Mouse (Mus musculus) forebrain, postnatal 0 days (tissue): ENCODE results near the gene Nup107. TPM values are rescaled to one million over a fixed set of nuclear protein-coding genes. Genes with fewer than 3 reads are reported as not detected.

Source experiments
- ATAC-seq: fragments of 200-750 bp; cut with Nextera tagmentation; 2 replicates; pipeline ENCODE4 v1.8.0; 2017; ENCODE audit warnings: mild to moderate bottlenecking, moderate library complexity
- DNase-seq: peaks from one replicate; pipeline ENCODE4 v3.0.0-alpha.2; 2015
- H3K27ac ChIP-seq: fragments of 300-500 bp; sonication (generic); 2 replicates; pipeline ENCODE4 v1.5.1; 2014; ENCODE audit warnings: low read depth, mild to moderate bottlenecking, antibody characterized with exemption, low read length, moderate library complexity, mixed read lengths
- H3K27me3 ChIP-seq: fragments of 300-500 bp; sonication (generic); 2 replicates; pipeline ENCODE4 v1.6.1; 2014; ENCODE audit warnings: mild to moderate bottlenecking, low read length, mixed read lengths; ENCODE audit not compliant: insufficient read depth
- H3K36me3 ChIP-seq: fragments of 300-500 bp; sonication (generic); 2 replicates; pipeline ENCODE4 v1.6.1; 2014; ENCODE audit warnings: mild to moderate bottlenecking, moderate library complexity; ENCODE audit not compliant: insufficient read depth
- H3K4me1 ChIP-seq: fragments of 300-500 bp; sonication (generic); 2 replicates; pipeline ENCODE4 v1.6.1; 2014; ENCODE audit warnings: antibody characterized with exemption; ENCODE audit not compliant: insufficient read depth
- H3K4me2 ChIP-seq: fragments of 300-500 bp; sonication (generic); 2 replicates; pipeline ENCODE4 v1.6.1; 2014; ENCODE audit warnings: low read depth, mild to moderate bottlenecking, moderate library complexity
- H3K4me3 ChIP-seq: fragments of 300-500 bp; sonication (generic); 2 replicates; pipeline ENCODE4 v1.5.1; 2014; ENCODE audit warnings: low read depth, low read length, mixed read lengths
- H3K9ac ChIP-seq: fragments of 300-500 bp; sonication (generic); 2 replicates; pipeline ENCODE4 v1.6.1; 2014; ENCODE audit warnings: mild to moderate bottlenecking
- H3K9me3 ChIP-seq: fragments of 300-500 bp; sonication (generic); 2 replicates; pipeline ENCODE4 v1.6.1; 2016; ENCODE audit warnings: low read length
- CTCF ChIP-seq: sonication (generic); IDR thresholded peaks from 2 replicates; pipeline ENCODE4 v1.5.1; 2016; ENCODE audit warnings: antibody characterized with exemption, control low read depth, low read depth
- WGBS: fragments of 180-500 bp; shearing (Covaris S2); extraction: QIAGEN DNeasy Blood & Tissue Kit; methylation state at CpG from one replicate; pipeline ENCODE4 v1.1.7; 2014; 5-methylcytosine and 5-hydroxymethylcytosine counted together
- polyA plus RNA-seq: library from polyadenylated mRNA; unstranded; fragments of >200 nt; fragmentation: Nextera tagmentation; extraction: Ambion mirVana; gene quantifications from 2 replicates; pipeline ENCODE4 v1.2.1, GENCODE M21; 2015
- total RNA-seq: library from RNA; depleted of rRNA; stranded (reverse); fragments of >200 nt; gene quantifications from 2 replicates; pipeline ENCODE4 v1.2.3, GENCODE M21; 2014

Nup107 gene
- total and polyA plus RNA-seq, 2 experiments from 2014 or later: 27.1 to 38.8 TPM

- H3K4me1 ChIP-seq: no peaks in the 10 kb centered on the region
- peaks cover 77% of the 10 kb centered on the region for H3K36me3 ChIP-seq
- H3K4me2 ChIP-seq: no peak overlapping the region
- H3K9me3 ChIP-seq: no peaks in the 10 kb centered on the region
- ATAC-seq: no peak
- 93% methylated on average over 14 of the region's 14 CpGs for WGBS
- DNase-seq: no peak
- no peak for TF ChIP-seq CTCF
- H3K27me3 ChIP-seq: no peaks in the 10 kb centered on the region
- H3K9ac ChIP-seq: no peak overlapping the region
- no peak overlapping the region for H3K4me3 ChIP-seq
- H3K27ac ChIP-seq: no peak overlapping the region
These were observed 9.8 kb downstream of the Nup107 start for GRCm38 (mm10) chr10:117782491-117783260.

GRCm38 (mm10) chr10:117782056-117782455, 10.4 kb downstream of the Nup107 start:
- WGBS: 95% methylated on average over 2 of the region's 2 CpGs
- DNase-seq (no peak), ATAC-seq (no peak)
- Histone ChIP-seq H3K36me3 (peaks cover 76% of the 10 kb centered on the region), H3K4me3 (no peak overlapping the region), H3K27me3 (no peaks in the 10 kb centered on the region), H3K9ac (no peak overlapping the region), H3K9me3 (no peaks in the 10 kb centered on the region), H3K4me2 (no peak overlapping the region), H3K27ac (no peak overlapping the region), H3K4me1 (no peaks in the 10 kb centered on the region)
- no peak for TF ChIP-seq CTCF

DNA sequence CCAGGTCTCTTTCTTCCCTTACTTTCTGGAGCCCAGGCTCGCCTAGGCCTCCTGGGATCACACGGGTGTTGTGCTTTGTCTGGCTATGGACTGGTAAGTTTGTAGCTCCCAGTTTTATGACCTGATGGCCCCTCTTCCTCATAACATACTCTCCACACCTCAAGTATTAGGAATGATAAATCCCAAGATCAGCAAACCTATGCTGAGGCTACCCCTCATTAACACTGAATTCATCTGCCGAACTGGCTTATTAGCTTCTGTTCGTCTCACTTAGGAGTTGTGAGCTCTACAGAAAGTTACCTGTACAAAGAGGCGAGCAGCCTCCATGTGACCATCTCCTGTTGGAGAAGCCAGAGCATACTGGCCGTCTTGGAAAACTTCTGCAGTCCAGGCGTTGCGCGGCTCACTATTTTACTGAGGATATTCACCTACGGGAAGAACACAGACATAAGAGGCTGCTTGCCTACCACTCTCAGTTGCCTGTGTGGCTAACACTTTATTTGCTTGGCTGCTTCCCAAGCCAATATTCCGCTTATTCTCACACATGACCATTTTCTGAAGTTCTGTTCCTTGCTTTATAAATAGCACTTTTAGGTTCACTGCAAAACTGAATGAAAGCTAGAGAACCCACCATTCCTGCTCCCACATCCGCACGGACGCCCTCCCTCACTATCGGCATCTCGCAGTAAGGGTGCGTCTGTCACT, 11.3 kb downstream of the Nup107 start:
- ATAC-seq (no peak), DNase-seq (no peak)
- Histone ChIP-seq H3K9ac (no peak overlapping the region), H3K27me3 (no peaks in the 10 kb centered on the region), H3K4me3 (no peak overlapping the region), H3K27ac (no peak overlapping the region), H3K36me3 (peaks cover 75% of the 10 kb centered on the region), H3K4me1 (no peaks in the 10 kb centered on the region), H3K4me2 (no peak overlapping the region), H3K9me3 (no peaks in the 10 kb centered on the region)
- WGBS: 93% methylated on average over 17 of the region's 17 CpGs
- TF ChIP-seq CTCF: no peak

- H3K4me2 ChIP-seq: no peak overlapping the region
- H3K9me3 ChIP-seq: no peaks in the 10 kb centered on the region
- H3K4me3 ChIP-seq: no peak overlapping the region
- H3K36me3 ChIP-seq: peaks cover 73% of the 10 kb centered on the region
- ATAC-seq: no peak
- H3K27ac ChIP-seq: no peak overlapping the region
- no peaks in the 10 kb centered on the region for H3K27me3 ChIP-seq
- no peak for DNase-seq
- H3K9ac ChIP-seq: no peak overlapping the region
- WGBS: 94% methylated on average over 6 of the region's 6 CpGs
- H3K4me1 ChIP-seq: no peaks in the 10 kb centered on the region
- no peak for TF ChIP-seq CTCF
These were observed 12.1 kb downstream of the Nup107 start for GRCm38 (mm10) chr10:117780306-117780911.

- DNase-seq (no peak), ATAC-seq (no peak)
- 81% methylated on average over 8 of the region's 8 CpGs for WGBS
- no peaks in the 10 kb centered on the region for H3K9me3 ChIP-seq
- peaks cover 78% of the 10 kb centered on the region for H3K36me3 ChIP-seq
- TF ChIP-seq CTCF: no peak
- no peak overlapping the region for H3K27ac ChIP-seq
- no peak overlapping the region for H3K9ac ChIP-seq
- H3K27me3 ChIP-seq: no peaks in the 10 kb centered on the region
- H3K4me2 ChIP-seq: no peak overlapping the region
- no peaks in the 10 kb centered on the region for H3K4me1 ChIP-seq
- no peak overlapping the region for H3K4me3 ChIP-seq
These were observed 12.8 kb downstream of the Nup107 start for GRCm38 (mm10) chr10:117779581-117780305.

- Histone ChIP-seq H3K27ac (no peak overlapping the region), H3K36me3 (peaks cover 79% of the 10 kb centered on the region), H3K9me3 (no peaks in the 10 kb centered on the region), H3K27me3 (no peaks in the 10 kb centered on the region), H3K4me3 (no peak overlapping the region), H3K4me2 (no peak overlapping the region), H3K4me1 (no peaks in the 10 kb centered on the region), H3K9ac (no peak overlapping the region)
- ATAC-seq: no peak
- no peak for TF ChIP-seq CTCF
- WGBS: 89% methylated on average over 4 of the region's 4 CpGs
- DNase-seq: no peak
These were observed 13.6 kb downstream of the Nup107 start for GRCm38 (mm10) chr10:117778951-117779350.
